ENCODE assay signal across 26 mouse cellular contexts in genomic region chr1:83006218-83007179, GRCm38 (mm10). TPM values are rescaled to one million over a fixed set of nuclear protein-coding genes. Genes with fewer than 3 reads are reported as not detected.
DNase-seq lines count a peak whose midpoint lies in the region; ATAC-seq and TF ChIP-seq lines count a peak whose summit lies in the region.
"Had no signal": no experiment of that assay in that cellular context is flagged by ENCODE, and none has a peak within 500 bp of the region (broad histone marks: within the 10 kb centered on the region; RNA-seq: fewer than 3 reads in every experiment).

No protein-coding gene starts in this region.

- H3K27ac ChIP-seq in heart, adult 2 months = no peak overlapping the region
- H3K27ac ChIP-seq: limb, embryonic 15.5 days; midbrain, embryonic 15.5 days had no signal

- peak; percentile 93 for ATAC-seq in inflammation-experienced regulatory T-cells, adult 6 months
- ATAC-seq in megakaryocyte progenitor cell, adult 5-6 weeks (replicated peaks; ENCODE audit: poor library complexity) = no peak
- ATAC-seq: intestine, embryonic 16.5 days; midbrain, embryonic 15.5 days had no signal

- TF ChIP-seq EP300 in heart, adult 2 months (IDR thresholded peaks at IDR 0.05; ENCODE audit: insufficient read depth, low read depth, low read length) = no peak

- no peaks in the 10 kb centered on the region for H3K27me3 ChIP-seq in heart, adult 2 months (ENCODE audit: control insufficient read depth, insufficient read depth, low read length)
- H3K27me3 ChIP-seq: limb, embryonic 15.5 days; megakaryocyte, embryonic 14.5 days; midbrain, embryonic 15.5 days had no signal

- no peak overlapping the region for H3K4me3 ChIP-seq in heart, adult 2 months
- H3K4me3 ChIP-seq: limb, embryonic 15.5 days; megakaryocyte, embryonic 14.5 days; midbrain, embryonic 15.5 days had no signal

- H3K9ac ChIP-seq in heart, adult 2 months (ENCODE audit: low read depth, low read length) = no peak overlapping the region
- H3K9ac ChIP-seq: limb, embryonic 15.5 days; midbrain, embryonic 15.5 days had no signal

- no peak for TF ChIP-seq POLR2A in heart, adult 2 months (IDR thresholded peaks at IDR 0.05; ENCODE audit: insufficient read depth, low read depth, low read length)

- WGBS in heart, adult 2 months = 53% methylated on average over 8 of the region's 8 CpGs

- no peaks in the 10 kb centered on the region for H3K4me1 ChIP-seq in heart, adult 2 months (ENCODE audit: control insufficient read depth, insufficient read depth, low read length)
- H3K4me1 ChIP-seq: limb, embryonic 15.5 days; megakaryocyte, embryonic 14.5 days; midbrain, embryonic 15.5 days had no signal

- no peaks in the 10 kb centered on the region for H3K79me2 ChIP-seq in heart, adult 2 months (replicated peaks; ENCODE audit: control insufficient read depth, insufficient read depth, low read length)

- intact Hi-C loops in heart, adult 2 months (cut with DNase I) = no loop called here

- H3K36me3 ChIP-seq in heart, adult 2 months (ENCODE audit: control insufficient read depth, insufficient read depth, low read length) = no peaks in the 10 kb centered on the region
- H3K36me3 ChIP-seq: G1E; limb, embryonic 15.5 days; midbrain, embryonic 15.5 days had no signal

- TF ChIP-seq CTCF in heart, adult 2 months (IDR thresholded peaks at IDR 0.05) = no peak

- peak; percentile 24 for DNase-seq in heart, adult 11 months
- no peak for DNase-seq in heart, adult 2 months
- DNase-seq in urinary bladder, postnatal 14 days (ENCODE audit: low spot score) = peak; percentile 12
- no peak for DNase-seq in urinary bladder, adult 2 months (ENCODE audit: low spot score)
- no peak for DNase-seq in adrenal gland, adult 8-10 months
- DNase-seq in thymus, adult 18-20 months = no peak
- DNase-seq: adrenal gland, postnatal 10 days; cerebellum, adult 11-12 months; cerebellum, postnatal 25 days had no signal

RNA-seq across cellular contexts. Expression of gene Gm47959, which starts 6.2 kb away (rescaled TPM):
- not detected for total RNA-seq in heart, adult 2 months (2021)
- polyA plus RNA-seq in heart, adult 2 months (2012; rRNA removed) = not detected in 2 replicates
- polyA plus RNA-seq in urinary bladder, adult 2 months (2012; rRNA removed) = not detected in 2 replicates
- polyA plus RNA-seq in inflammation-experienced regulatory T-cells, adult 6 months (2017; shearing (Covaris generic)) = not detected
- total RNA-seq in adrenal gland, adult 8-10 months (2022) = not detected
- not detected in 2 replicates for total RNA-seq in megakaryocyte progenitor cell, adult 5-6 weeks (2015)
- total RNA-seq in megakaryocyte progenitor cell, adult 5-6 weeks (2017) = not detected in 2 replicates
- total RNA-seq: adrenal gland, postnatal 10 days; G1E; layer of hippocampus, postnatal 25 days; left cerebral cortex, postnatal 25 days had no signal
- polyA plus RNA-seq: forebrain, embryonic 14.5 days; G1E; gonadal fat pad, adult 2 months; hindbrain, embryonic 11.5 days; intestine, embryonic 16.5 days; kidney, embryonic 16.5 days; limb, embryonic 15.5 days; liver, embryonic 16.5 days; midbrain, embryonic 15.5 days; small intestine, adult 2 months; stomach, embryonic 14.5 days; thymus, postnatal 0 days had no signal

RNA-seq across cellular contexts. Expression of gene Slc19a3, which starts 31.7 kb away (rescaled TPM):
- under 1 TPM; 0.20 to 0.39 TPM for total RNA-seq in heart, adult 2 months (2021)
- 0.66 and 1.00 TPM in 2 replicates for polyA plus RNA-seq in heart, adult 2 months (2012; rRNA removed)
- 2.3 and 3.2 TPM in 2 replicates for polyA plus RNA-seq in urinary bladder, adult 2 months (2012; rRNA removed)
- not detected for polyA plus RNA-seq in inflammation-experienced regulatory T-cells, adult 6 months (2017; shearing (Covaris generic))
- total RNA-seq in adrenal gland, adult 8-10 months (2022) = under 1 TPM in 2 of 4 experiments, not detected in 2; 0.15 to 0.18 TPM
- not detected in 2 replicates for total RNA-seq in megakaryocyte progenitor cell, adult 5-6 weeks (2015)
- not detected in 2 replicates for total RNA-seq in megakaryocyte progenitor cell, adult 5-6 weeks (2017)
- polyA plus RNA-seq: G1E had no signal

RNA-seq across cellular contexts. Expression of gene Krtap28-10, which starts 35.8 kb away (rescaled TPM):
- total RNA-seq in heart, adult 2 months (2021) = not detected
- not detected in 2 replicates for polyA plus RNA-seq in heart, adult 2 months (2012; rRNA removed)
- not detected in 2 replicates for polyA plus RNA-seq in urinary bladder, adult 2 months (2012; rRNA removed)
- not detected for polyA plus RNA-seq in inflammation-experienced regulatory T-cells, adult 6 months (2017; shearing (Covaris generic))
- total RNA-seq in adrenal gland, adult 8-10 months (2022) = not detected
- total RNA-seq in megakaryocyte progenitor cell, adult 5-6 weeks (2015) = not detected in 2 replicates
- total RNA-seq in megakaryocyte progenitor cell, adult 5-6 weeks (2017) = not detected in 2 replicates
- total RNA-seq: adrenal gland, postnatal 10 days; G1E; layer of hippocampus, postnatal 25 days; left cerebral cortex, postnatal 25 days had no signal
- polyA plus RNA-seq: forebrain, embryonic 14.5 days; G1E; gonadal fat pad, adult 2 months; hindbrain, embryonic 11.5 days; intestine, embryonic 16.5 days; kidney, embryonic 16.5 days; limb, embryonic 15.5 days; liver, embryonic 16.5 days; midbrain, embryonic 15.5 days; small intestine, adult 2 months; stomach, embryonic 14.5 days; thymus, postnatal 0 days had no signal

RNA-seq across cellular contexts. Expression of gene Gm47969, which starts 38.2 kb away (rescaled TPM):
- not detected for total RNA-seq in heart, adult 2 months (2021)
- not detected in 2 replicates for polyA plus RNA-seq in heart, adult 2 months (2012; rRNA removed)
- not detected in 2 replicates for polyA plus RNA-seq in urinary bladder, adult 2 months (2012; rRNA removed)
- polyA plus RNA-seq in inflammation-experienced regulatory T-cells, adult 6 months (2017; shearing (Covaris generic)) = not detected
- total RNA-seq in adrenal gland, adult 8-10 months (2022) = not detected
- total RNA-seq in megakaryocyte progenitor cell, adult 5-6 weeks (2015) = not detected in 2 replicates
- not detected in 2 replicates for total RNA-seq in megakaryocyte progenitor cell, adult 5-6 weeks (2017)
- total RNA-seq: adrenal gland, postnatal 10 days; layer of hippocampus, postnatal 25 days; left cerebral cortex, postnatal 25 days had no signal
- polyA plus RNA-seq: forebrain, embryonic 14.5 days; G1E; gonadal fat pad, adult 2 months; hindbrain, embryonic 11.5 days; intestine, embryonic 16.5 days; kidney, embryonic 16.5 days; limb, embryonic 15.5 days; liver, embryonic 16.5 days; midbrain, embryonic 15.5 days; small intestine, adult 2 months; stomach, embryonic 14.5 days; thymus, postnatal 0 days had no signal

RNA-seq across cellular contexts. Expression of gene Gm47955, which starts 46.4 kb away (rescaled TPM):
- not detected for total RNA-seq in heart, adult 2 months (2021)
- polyA plus RNA-seq in heart, adult 2 months (2012; rRNA removed) = not detected in 2 replicates
- polyA plus RNA-seq in urinary bladder, adult 2 months (2012; rRNA removed) = not detected in 2 replicates
- not detected for polyA plus RNA-seq in inflammation-experienced regulatory T-cells, adult 6 months (2017; shearing (Covaris generic))
- total RNA-seq in adrenal gland, adult 8-10 months (2022) = not detected
- total RNA-seq in megakaryocyte progenitor cell, adult 5-6 weeks (2015) = not detected in 2 replicates
- total RNA-seq in megakaryocyte progenitor cell, adult 5-6 weeks (2017) = not detected in 2 replicates
- total RNA-seq: adrenal gland, postnatal 10 days; layer of hippocampus, postnatal 25 days; left cerebral cortex, postnatal 25 days had no signal
- polyA plus RNA-seq: forebrain, embryonic 14.5 days; G1E; gonadal fat pad, adult 2 months; hindbrain, embryonic 11.5 days; intestine, embryonic 16.5 days; kidney, embryonic 16.5 days; limb, embryonic 15.5 days; liver, embryonic 16.5 days; midbrain, embryonic 15.5 days; small intestine, adult 2 months; stomach, embryonic 14.5 days; thymus, postnatal 0 days had no signal

Comparison
In these comparisons a context has a peak if more than half of its experiments do, and no peak if none do; other contexts are left out.
1. DNase-seq: peak in heart, adult 11 months (single experiment) and urinary bladder, postnatal 14 days (single experiment); none in heart, adult 2 months (0 of 2), urinary bladder, adult 2 months (single experiment), adrenal gland, adult 8-10 months (single experiment) and thymus, adult 18-20 months (0 of 2).